Mouse (Mus musculus) brain, embryonic 14.5 days (tissue): ENCODE data around the gene Spen. TPM values are rescaled to one million over a fixed set of nuclear protein-coding genes. Genes with fewer than 3 reads are reported as not detected.
A peak's percentile ranks its signal among the peaks of the same experiment; 100 is the strongest.

Experiments
- DNase-seq: peaks from one replicate; pipeline ENCODE4 v3.0.0-alpha.2; 2011; ENCODE audit warnings: low read depth
- CTCF ChIP-seq: fragments of 200-500 bp; IDR thresholded peaks from 2 replicates; pipeline ENCODE4 v1.5.1; 2012; ENCODE audit warnings: inconsistent platforms, mild to moderate bottlenecking, moderate library complexity, borderline replicate concordance; ENCODE audit not compliant: insufficient read depth, insufficient read length; ENCODE audit errors: extremely low read depth
- POLR2A ChIP-seq: fragments of 200-500 bp; IDR thresholded peaks from 2 replicates; pipeline ENCODE4 v1.6.1; 2012; ENCODE audit warnings: mild to moderate bottlenecking, inconsistent platforms, borderline replicate concordance; ENCODE audit not compliant: poor library complexity, insufficient read depth, insufficient read length, severe bottlenecking; ENCODE audit errors: extremely low read depth
- polyA plus RNA-seq: library from polyadenylated mRNA; depleted of rRNA; stranded (reverse); fragments of >200 nt; gene quantifications from 2 replicates; pipeline ENCODE4 v1.2.3, GENCODE M21; 2012

Spen gene
- polyA plus RNA-seq, 1 experiment: 32.7 TPM

DNA sequence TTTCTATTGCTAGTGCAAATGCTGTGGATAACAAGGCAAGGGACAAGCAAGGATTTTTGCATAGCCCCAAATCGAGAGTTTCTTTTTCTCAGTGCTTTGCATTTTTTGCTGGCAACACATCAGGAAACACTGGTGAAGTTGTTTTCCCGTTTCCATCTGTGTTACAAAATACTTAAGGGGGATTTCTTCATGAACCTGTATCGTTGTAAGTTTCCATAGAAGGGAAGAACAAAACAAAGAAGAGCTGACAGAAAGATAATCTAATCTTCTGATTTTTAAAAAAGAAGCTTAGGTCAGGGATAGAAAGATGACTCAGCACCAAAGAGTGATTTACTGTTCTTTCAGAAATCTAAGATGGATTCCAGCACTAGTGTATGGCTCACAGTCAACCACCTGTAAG is 2.4 kb upstream of the Spen start:
- TF ChIP-seq CTCF: no peak
- no peak for TF ChIP-seq POLR2A
- DNase-seq: no peak

DNA sequence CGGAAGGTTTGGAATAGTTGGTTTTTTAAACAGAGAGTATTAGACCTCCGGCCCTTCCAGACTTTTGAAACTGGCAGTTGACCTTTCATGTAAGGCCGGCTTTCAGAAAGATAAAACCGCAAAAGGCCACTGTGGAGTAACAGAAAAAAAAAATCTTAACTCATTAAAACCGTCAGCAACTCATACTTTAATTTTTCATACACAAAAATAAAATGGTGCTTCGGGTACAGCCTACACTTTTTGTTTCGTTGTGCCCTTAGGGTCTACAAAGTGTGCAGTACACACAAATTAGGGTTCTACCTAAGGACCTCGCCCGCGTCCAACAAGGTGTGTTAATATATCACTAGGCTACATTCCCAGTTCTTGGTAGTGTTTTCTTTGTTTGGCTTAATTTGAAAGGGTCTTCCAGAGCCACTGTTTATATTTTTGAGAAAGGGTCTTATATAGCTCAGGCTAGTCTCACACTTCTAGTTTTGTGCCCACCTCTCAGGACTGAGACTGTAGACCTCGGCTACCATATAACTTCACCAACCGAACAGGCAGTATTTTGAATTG is 893 bp upstream of the Spen start:
- TF ChIP-seq CTCF: no peak
- no peak for DNase-seq

DNA sequence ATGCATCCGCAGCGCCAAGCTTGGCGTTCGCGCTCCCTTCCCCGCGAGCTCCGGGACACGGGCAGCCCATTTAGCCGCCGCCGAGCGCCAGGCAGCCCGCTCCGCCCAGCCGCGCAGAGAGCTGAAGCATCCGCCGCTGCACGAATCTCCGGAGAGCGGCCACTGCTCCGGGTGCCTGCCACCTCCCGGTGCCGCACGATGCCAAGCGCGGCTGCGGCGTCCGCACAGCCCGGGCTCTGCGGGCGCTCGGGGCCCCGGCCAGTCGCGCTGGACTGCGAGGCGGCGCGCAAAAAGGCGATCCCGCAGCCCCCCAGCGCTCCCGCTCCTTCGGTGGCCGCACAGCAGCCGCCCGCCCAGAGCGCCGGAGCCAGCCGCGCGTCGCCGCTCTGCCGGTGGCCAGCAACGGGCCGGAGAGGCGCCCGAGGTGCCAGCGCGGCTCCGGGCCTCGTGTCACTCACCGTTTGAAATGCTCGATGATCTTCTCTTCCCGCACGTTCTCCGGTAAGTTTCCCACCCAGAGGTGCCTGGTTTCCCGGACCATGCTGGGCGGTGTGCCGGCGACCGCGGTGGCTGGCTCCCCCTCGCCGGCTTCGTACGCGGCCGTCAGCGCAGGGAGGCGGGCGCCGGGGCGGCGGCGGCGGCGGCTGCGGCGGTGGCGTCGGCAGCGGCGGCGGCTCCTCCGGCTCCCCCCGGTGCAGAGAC is 540 bp downstream of the Spen start:
- TF ChIP-seq CTCF (no peak), POLR2A (no peak)
- no peak for DNase-seq

DNA sequence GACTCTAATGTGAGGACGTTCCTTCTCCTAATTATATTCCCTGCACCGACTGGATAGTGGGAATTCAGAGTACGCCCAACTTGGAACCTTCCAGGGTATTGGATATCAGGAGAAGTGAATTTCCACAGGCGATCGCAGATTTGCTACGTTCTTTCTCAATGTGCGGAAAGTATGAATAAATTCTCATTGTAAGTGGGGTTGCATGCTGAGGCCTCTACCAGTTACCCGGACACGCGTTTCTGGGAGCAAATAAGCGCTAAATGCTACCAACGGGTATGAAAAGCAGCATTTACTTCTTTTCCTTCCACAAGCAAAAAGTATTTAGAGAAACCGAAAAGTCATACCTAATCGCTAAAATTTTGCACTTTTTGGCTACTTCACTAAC is 1.2 kb downstream of the Spen start:
- no peak for DNase-seq
- no peak for TF ChIP-seq CTCF
- TF ChIP-seq POLR2A: no peak

DNA sequence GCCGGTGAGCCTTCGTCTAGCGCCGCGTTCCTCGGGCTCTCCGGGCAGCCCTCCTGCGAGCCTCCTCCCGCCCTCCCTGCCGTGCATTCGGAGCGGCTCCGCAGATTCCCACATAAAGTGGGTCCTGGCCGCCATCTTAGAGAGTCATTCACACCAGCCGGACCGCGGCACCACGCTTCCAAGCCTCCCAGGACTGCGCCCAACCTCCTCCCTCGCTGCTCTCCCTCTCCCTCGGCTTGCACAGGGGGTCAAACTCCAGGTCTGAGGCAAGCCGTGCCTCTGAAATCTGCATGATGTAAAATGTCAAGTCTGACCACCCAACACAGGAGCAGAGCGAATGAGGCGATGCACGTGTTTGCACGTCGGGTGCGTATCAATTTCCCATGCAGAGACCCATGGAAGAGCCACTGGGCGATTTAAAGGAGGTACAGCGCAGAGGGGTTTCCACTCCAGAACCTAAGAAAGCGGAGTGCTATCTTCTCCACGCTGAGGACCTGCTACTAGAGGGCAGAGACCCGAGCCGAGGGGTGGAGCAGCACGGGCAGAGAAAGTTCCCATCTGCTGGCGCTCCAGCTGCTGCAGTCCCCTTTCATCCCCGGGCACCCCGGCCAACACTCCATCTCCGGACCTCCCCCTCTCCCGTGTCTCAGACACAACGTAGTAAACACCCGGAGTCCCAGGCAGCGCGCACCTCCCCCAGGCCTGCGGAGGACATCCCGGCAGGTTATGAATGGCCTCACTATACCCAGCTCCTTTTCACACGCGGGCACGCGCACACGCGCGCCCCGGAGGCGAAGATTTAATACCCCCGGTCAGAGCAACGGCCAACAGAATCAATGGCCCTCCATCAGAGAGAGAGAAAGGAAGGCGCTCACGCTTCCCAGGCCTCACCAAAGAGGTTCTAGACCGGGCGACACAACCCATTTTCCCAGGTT is 1.8 kb downstream of the Spen start:
- TF ChIP-seq CTCF (no peak), POLR2A (peak; percentile 48; the same call in 1 of the 2 replicates)
- DNase-seq: peak; percentile 90

DNA sequence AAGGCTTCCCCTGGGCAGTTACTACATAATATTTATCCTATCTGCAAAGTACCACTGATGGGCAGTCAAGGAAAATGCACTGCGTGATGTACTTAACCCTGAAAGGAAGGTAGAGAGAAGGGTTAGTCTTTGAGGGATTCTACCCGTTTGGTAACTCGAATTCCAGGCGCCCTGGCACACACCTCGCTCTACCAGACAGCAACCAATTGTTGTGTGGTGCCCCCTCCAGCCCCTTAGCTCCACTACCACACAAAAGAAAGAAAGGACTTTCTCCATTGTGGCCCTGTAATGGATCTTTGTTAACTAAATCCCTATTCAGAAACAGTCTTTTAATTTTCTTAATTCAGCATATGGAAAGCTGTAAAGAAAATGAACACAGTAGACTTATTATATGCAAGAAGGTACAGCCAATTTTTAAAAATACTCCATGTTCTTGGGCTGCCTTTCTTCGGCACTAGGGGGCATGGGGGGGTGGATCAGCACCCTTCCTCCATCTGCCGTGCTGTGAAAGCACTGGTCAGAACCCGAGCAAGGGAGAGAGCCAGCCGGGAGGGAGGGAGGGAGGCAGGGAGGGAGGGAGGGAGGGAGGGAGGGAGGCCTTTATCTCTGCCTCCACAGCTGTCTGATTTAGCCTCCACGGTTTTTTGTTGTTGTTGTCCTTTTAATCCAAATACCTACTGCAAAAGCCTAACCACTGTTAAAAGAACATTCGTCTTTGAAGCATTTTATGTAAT is 3.3 kb downstream of the Spen start:
- TF ChIP-seq POLR2A (no peak), CTCF (peak; percentile 41; the same call in 1 of the 2 replicates)
- DNase-seq: peak; percentile 89

DNA sequence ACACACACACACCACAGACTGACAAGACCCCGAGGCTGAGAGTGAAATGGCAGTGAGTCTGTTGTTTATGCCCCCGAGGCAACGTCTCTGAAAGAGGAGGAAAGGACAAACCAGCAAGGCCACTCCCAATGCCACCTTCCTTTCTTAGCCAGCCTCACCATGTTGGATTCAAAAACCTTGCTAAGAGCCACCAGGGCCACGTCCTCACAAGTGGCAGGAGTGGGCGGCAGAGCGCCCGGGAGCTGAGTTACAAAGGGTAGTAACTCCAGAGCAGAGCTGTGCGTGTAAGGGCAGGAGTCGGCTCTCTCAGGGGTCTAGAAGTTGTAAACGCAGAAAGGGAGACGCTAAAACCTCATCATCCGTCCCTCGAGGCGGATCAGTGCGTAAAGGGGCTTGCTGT is 7.4 kb downstream of the Spen start:
- TF ChIP-seq CTCF (no peak), POLR2A (no peak)
- no peak for DNase-seq

DNA sequence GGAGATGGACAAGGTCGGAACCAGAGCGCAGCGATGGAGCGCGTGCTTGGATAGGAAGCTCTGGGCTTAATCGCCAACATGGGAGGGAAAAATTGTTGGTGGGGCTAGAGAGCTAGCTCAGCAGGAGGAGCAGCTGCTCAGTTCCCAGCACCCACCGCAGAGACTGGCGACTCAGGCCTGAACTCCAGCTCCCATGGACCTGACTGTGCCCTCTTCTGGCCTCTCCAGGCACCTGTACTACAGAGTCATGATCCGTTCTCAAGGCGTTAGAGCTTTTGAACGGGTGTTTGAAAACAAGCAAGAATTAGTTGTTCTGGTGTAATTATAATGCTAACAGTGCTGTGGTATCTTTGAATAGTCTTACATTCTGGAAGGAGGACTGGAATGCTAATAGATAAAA is 9.5 kb downstream of the Spen start:
- no peak for DNase-seq
- TF ChIP-seq POLR2A: no peak

DNA sequence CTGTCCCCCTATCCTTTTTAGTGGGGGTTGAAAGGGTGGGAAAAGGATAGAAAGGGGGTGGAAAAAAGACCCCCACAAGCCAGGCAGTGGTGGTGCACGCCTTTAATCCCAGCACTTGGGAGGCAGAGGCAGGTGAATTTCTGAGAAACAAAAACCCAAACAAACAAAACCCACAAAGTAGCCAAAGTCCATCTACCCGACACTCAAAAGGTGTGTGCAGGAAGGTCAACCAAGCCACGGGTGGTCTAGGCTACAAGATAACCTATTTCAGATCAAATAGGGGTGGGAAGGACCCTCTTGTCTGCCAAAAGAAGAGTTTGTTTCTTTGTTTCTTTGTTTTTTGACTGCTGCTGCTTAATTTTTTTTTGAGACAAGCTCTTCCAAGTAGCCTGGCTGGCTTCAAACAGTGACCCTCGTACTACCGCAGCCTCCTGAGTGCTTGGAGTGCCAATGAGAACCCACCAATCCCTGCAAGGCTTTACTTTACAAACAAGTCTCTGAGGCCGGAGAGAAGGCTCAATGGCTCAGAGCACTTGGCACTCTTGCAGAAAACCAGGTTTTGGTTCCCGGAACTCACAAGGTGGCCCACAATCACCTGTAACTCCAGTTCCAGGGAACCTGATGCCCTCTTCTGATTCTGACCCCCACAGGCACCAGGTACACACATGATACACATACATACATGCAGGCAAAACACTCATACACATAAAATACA is 11.3 kb downstream of the Spen start:
- DNase-seq: no peak
- TF ChIP-seq POLR2A: no peak
- no peak for TF ChIP-seq CTCF

DNA sequence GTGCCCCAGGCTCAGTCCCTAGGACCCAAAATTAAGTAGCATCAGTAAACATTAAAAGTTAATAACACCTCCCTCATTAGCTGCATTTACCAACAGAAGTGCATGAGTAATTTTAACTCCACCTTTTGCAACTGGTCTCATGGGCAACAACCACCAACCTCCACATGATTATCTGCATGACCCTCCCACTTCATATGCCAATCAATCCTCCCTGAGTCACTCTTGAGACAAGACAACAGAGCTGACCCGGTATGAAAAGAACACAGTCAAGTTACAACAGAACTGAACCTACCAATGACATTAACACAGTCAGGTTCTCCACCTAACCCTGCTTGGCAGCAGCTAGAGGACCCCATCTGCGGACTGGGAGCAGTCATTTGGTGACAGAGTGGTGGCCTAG is 12.5 kb downstream of the Spen start:
- DNase-seq: no peak
- TF ChIP-seq POLR2A (no peak), CTCF (no peak)
